Mouse (Mus musculus): ENCODE measurements around the gene Plscr2.
A peak's percentile ranks its signal among the peaks of the same experiment; 100 is the strongest.

The Plscr2 gene

GRCm38 (mm10) chr9:92275486-92276207 is at the start of gene Plscr2:
TSS of gene Plscr2 (plus strand) at chr9:92275602.
- no peak for DNase-seq

GRCm38 (mm10) chr9:92226127-92226655 is 49.2 kb upstream of the Plscr2 start:
- DNase-seq, result no peak

DNA sequence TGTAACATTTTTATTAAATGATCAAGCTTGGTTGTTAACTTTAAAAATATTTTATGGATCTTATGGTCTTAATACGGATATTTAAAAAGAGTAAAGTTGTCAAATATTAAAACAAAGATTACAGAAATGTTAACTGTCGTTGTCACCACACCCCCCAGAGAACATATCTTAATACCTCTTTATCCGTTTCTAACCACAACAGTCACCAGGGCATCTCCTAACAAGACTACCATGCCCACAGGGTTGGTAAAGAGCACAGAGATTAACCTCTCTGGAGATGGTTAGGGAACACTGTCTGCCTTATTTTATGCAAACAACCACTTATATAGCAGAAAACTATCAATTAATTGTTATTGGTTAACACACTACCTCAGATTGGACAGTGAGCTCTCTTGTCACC is 48.6 kb upstream of the Plscr2 start:
- DNase-seq, result no peak

GRCm38 (mm10) chr9:92228867-92229832 is 46.3 kb upstream of the Plscr2 start:
- DNase-seq, result no peak

DNA sequence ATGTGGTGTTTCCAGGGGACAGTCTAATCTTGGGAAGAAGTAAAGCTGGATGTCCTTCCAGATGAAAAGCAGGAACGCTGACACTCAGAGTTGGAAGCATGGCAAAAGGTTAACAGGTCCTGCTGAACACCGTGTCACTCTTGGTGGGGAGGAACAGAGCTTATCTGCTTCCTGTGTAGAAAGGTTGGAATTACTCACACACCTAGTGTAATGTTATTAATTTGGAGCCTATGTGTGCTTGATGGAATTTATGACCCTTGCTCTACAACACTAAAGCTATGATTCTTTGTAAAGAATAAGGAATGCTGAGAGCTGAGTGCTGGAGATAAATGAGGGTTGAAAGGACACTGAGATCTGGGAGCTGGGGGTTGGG is 45.6 kb upstream of the Plscr2 start:
- DNase-seq, result no peak

DNA sequence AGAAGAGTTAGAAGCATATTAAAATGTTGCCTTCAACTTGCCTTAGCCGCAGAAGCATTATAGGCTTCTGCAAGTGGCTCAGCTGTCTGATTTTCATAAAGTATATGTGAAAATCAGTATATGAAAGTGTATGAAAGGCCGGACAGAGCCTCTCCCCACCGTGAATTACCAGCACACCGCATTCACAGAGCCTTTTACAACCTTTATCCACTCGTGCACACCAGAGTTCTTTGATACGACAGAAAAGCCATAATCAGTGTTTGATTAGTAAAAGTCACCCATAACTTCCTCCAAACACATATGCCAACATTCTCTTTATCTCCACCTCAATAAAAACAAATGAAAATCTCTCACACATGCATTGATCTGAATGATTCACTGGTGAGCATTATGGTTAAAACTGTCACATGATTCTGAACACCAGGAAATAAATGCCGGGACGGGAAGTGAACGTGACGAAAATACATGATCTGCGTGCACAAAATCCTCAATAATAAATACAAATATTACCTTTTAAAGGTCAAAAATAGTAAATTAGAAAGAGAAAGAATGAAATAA is 40.4 kb upstream of the Plscr2 start:
- DNase-seq, result no peak

DNA sequence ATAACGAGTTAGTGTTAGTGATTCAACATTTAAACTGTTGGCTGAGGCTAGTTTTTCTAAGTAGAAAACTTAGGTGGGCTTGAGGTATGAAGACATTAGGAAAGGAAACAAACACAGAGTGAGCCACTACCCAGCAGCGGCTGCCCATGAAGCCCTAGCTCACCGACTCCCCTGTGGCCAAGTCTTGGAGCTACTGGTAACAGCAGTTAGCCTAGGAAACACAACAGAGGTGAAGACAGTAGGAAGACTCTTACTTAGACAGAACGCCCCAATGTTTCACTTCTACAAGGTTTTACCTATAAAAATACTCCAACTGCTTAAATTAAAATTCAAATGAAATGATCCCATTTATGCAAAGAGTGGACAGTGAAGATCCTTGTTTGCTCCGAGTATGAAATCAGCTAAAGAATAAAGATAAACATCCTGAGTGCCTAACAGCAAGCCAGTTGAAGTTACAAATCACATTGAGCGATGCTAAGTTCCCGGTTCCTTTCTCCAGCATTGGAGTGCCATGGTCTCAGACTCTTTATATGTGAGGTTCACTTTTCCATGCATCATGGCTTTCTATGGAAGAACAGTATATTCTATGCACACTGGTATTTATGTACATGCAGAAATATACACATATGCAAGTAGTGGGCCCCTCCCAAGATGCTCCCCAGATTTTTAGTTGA is 26.5 kb upstream of the Plscr2 start:
- no peak for DNase-seq

GRCm38 (mm10) chr9:92249447-92249852 is 26.0 kb upstream of the Plscr2 start, which contains the start of gene Plscr1:
TSS of gene Plscr1 (plus strand) at chr9:92249750.
- DNase-seq, result no peak

DNA sequence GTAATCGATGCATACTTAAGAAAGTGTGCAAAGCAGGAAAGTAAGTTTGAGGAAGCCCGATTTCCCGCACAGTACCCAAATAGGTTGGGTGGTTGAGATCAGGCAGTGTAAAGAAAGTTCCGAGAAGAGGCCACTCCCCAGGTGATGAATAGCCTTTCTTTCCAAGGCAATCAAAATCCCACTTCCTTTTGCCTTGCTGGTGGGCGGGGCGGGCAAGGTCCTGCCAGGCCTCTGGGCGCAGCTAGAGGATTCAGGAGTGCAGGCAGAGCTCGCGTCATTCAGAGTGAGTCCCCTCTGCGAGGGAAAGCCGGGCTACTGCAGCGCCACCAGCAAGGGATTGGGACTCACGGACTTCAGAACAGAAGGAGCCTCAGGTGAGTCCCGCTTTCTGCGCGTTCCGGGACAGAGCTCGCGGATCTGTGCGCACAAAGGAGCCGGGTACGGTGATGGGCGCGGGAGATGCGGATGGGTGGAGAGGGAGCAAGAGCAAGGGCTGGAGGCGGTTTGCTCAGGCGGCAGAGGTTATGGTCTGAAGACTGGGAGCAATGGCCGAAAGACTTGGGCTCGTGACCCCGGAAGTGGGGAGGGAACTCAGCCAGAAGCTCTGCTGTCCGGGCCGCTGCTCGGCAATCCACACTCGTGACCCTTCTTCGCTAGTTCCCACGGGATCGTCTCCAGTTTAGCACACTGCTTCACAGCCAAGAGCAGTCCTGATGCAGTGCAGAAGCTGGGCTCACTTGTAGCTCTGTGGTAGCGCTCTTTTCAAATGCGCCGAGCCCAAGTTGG is 25.2 kb upstream of the Plscr2 start:
- peak; percentile 38 for DNase-seq

GRCm38 (mm10) chr9:92252718-92253117 is 22.7 kb upstream of the Plscr2 start:
- DNase-seq, result no peak

DNA sequence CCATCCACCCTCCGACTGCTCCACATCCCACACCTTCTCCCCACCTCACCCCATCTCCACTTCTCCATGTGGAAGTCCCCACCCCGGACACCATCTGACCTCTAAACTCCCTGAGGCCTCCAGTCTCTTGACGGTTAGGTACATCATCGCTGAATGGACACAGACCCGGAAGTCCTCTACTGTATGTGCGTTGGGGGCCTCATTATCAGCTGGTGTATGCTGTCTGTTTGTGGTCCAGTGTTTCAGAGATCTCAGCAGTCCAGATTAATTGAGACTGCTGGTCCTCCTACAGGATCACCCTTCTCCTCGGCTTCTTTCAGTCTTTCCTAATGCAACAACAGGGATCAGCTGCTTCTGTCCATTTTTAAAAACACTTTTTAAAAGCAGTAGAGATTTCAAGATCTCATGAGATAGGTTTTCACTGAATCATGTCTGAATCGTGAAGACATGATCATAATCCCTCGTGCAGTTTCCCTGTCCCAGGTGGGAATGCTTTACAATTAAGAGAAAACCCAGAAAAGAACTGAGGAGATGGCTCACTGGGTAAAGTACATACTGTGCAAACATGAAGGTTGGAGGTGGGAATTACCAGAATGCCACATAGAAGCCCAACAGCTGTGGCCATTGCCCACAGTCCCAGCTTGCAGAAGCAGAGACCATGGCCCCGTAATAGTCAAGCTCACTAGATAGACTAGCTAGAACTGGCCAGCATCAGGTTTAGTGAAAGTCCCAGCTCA is 21.6 kb upstream of the Plscr2 start:
- no peak for DNase-seq

DNA sequence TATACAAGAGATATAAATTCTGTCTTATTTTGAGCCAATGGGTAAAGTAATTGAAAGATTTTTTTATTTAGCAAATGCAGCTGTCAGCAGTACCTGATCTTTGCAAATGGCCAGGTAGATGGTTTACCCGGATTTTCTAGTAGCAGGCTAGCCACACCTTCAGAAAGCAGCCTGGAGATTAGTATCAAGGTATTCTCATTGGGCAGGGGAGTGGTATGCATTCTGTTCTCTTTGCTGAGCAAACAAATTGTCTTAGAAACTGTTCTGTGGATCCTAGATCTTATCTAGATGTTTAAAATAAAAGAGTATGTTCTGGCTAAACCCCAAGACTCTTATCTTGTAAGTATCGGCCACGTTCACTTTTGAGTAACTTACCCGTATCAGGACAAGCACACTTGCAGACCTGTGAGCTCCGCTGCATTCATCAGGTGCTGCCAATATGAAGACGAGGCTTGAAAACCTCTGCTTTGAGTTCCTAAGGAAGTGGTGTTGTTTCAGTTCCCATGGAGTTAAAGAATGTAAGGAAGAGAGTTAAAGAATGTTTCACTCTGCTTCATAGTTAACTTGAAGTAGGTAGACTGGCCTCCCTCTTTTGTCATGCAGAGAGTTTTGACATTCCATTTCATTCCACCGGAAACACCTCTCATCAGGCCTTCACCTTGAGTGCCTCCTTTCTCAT is 14.8 kb upstream of the Plscr2 start:
- DNase-seq, result no peak

DNA sequence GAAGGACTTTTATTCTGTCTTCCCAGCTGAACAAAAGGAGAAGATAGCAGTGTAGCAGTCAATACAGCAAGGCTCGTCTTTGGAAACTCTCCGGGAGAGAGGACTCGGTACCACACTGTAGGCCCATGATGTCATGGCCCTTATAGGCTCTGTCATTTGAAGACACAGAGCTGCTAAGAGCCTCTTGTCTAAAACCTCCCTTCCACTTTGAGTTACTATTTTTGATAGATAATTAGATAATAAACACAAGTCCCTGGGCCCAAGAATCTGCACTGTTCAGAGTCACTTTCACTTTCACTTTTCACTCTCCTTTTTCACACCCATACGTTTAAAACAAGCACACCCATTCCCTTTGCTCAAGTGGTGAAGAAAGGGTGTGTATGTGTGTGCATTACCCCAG is 9.7 kb upstream of the Plscr2 start:
- peak; percentile 1 for DNase-seq

GRCm38 (mm10) chr9:92266558-92267171 is 8.7 kb upstream of the Plscr2 start:
- DNase-seq, result no peak

DNA sequence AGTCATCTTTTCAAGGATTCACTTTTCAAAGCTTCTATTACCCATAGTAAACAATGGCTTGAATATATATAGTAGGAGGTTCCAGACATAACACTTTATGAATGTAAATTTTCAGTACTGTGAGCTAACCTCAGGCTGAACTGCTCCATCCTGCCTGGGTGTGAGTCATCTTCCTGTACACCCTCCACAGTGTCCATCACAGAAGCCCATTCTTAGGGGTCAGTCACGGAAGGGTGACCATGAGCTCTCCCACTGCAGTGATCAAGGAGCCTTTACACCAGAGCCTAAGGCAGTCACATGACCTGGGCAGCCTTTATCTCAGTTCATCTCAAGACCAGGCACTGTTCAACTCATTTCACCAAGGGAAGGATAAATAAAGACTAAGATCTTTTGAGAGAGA is 7.7 kb upstream of the Plscr2 start:
- no peak for DNase-seq

- DNase-seq, result no peak
Measured at GRCm38 (mm10) chr9:92269829-92270404, 5.5 kb upstream of the Plscr2 start.

DNA sequence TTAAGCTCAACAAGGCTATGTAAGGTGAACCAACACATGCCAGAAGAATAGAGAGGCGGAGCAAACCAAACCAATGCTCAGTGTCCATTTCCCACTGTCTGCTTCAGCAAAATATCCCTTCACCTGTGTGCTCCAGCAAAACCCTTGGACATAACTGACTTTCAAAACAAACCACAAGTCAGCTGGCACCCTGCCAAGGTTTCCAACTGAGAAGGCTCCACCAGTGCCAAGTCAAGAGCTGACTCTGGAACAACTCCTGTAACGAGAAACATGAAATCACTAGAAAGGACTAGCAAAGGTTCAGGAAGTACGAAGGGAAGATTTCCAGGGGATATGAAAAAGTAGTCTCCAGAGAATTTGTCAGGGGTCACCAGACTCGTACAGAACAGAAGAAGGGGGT is 4.5 kb upstream of the Plscr2 start:
- DNase-seq, result no peak

DNA sequence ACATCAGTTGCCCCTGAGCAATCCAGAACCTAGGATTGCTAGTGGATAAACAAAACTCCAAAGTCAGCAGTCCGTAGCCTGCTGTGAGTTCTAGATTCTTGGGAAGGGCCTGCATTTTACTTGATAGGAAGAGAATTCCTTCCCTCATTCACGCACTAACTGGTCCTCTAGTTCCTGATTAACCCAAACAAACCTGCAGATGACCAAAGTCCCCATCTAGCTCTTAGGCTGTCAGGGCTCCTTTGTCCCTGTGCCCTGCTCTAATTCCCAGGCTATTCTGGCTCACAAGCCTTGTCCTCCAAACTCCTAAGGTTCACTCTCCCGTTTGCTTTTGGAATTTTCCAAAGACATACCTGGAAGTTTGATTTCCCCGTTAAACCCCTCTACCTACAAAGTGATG is 2.8 kb upstream of the Plscr2 start:
- no peak for DNase-seq

DNA sequence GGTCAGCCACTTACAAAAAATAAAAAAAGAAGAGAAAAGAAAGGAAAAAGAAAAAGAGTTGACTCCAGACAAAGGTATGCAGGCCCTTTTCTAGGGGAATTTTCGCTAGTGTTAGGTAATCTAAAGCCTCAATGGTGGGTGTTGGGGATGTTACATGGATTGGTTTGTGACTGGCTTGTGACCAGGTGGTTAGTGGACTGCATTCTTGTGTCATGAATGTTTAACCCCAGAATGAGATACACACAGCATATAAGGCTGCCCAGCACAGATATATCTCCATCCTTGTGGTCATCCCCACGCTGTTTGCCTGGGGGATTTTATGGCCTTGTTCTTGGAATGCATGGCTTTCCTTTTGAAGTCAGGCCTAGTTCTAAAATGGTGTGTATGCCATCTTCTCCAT is 2.1 kb upstream of the Plscr2 start:
- no peak for DNase-seq

All from thymus, postnatal 25 days (tissue).